Mouse (Mus musculus) common myeloid progenitor, adult 5-6 weeks (primary cell): ENCODE data around the gene Scn2b. TPM values are rescaled to one million over a fixed set of nuclear protein-coding genes. Genes with fewer than 3 reads are reported as not detected.

Experiments used
- ATAC-seq: replicated peaks from 2 replicates; pipeline ENCODE4 v1.8.0; 2016; ENCODE audit warnings: low read depth, mild to moderate bottlenecking, moderate TSS enrichment, inconsistent platforms; ENCODE audit not compliant: poor library complexity, severe bottlenecking
- total RNA-seq: library from RNA; stranded (forward); fragments of 200-1000, 187-1606 nt; gene quantifications from 2 replicates; pipeline ENCODE4 v1.2.3, GENCODE M21; 2017

Gene Scn2b
- total RNA-seq, 1 experiment from 2014 or later: not detected

DNA sequence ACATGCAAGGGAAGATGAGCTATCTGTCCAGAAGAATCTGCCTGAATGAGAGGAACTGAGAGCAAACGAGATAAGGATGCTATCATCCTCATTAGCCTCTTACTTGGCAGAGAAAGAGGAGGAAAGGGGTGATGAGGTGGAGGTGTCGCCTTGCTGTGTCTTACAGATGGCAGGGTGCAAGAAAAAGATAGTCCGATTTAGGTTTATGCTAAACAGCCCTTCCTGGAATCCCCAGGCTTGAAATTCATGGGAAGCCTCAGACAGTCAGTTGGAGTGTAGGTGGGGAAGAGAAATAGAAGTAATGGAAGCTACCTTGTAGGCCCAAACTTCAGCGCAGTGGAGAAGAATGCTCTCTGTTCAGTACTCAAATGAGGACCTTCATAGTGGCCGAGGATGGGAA, 50.3 kb downstream of the Scn2b start:
- no peak for ATAC-seq

GRCm38 (mm10) chr9:45170150-45170549, 52.6 kb downstream of the Scn2b start:
- ATAC-seq: no peak

- ATAC-seq: no peak
Observed at GRCm38 (mm10) chr9:45171073-45171610, 53.6 kb downstream of the Scn2b start.

- no peak for ATAC-seq
Observed at GRCm38 (mm10) chr9:45173475-45173874, 55.9 kb downstream of the Scn2b start.

GRCm38 (mm10) chr9:45179282-45179681, 61.7 kb downstream of the Scn2b start:
- ATAC-seq: peak; percentile 63

Other genes starting within 250 kb of the Scn2b start
- gene Kmt2a, start 236.5 kb upstream of the Scn2b start, total RNA-seq: 19.9 and 21.1 TPM in 2 replicates
- gene Atp5l, start 197.0 kb upstream of the Scn2b start, total RNA-seq: 118 and 199 TPM in 2 replicates
- 33.7 and 52.3 TPM in 2 replicates for gene Ube4a, start 152.2 kb upstream of the Scn2b start, total RNA-seq
- gene Cd3g, start 137.4 kb upstream of the Scn2b start, total RNA-seq: 1.4 TPM in 1 of 2 replicates, not detected in the other
- 0.05 TPM in 1 of 2 replicates, not detected in the other for gene Cd3d, start 136.0 kb upstream of the Scn2b start, total RNA-seq
- not detected in 2 replicates for gene Cd3e, start 108.2 kb upstream of the Scn2b start, total RNA-seq
- gene Mpzl2, start 78.0 kb upstream of the Scn2b start, total RNA-seq: not detected in 2 replicates
- gene Mpzl3, start 62.6 kb upstream of the Scn2b start, total RNA-seq: 0.27 and 1.0 TPM in 2 replicates
- gene Jaml, start 38.6 kb upstream of the Scn2b start, total RNA-seq: 1.6 and 6.1 TPM in 2 replicates
- gene Scn4b, start 20.6 kb downstream of the Scn2b start, total RNA-seq: not detected in 2 replicates
- not detected in 2 replicates for gene BC049352, start 64.2 kb downstream of the Scn2b start, total RNA-seq
- 0.19 TPM in 1 of 2 replicates, not detected in the other for gene Tmprss4, start 86.3 kb downstream of the Scn2b start, total RNA-seq
- gene Il10ra, start 151.4 kb downstream of the Scn2b start, total RNA-seq: 3.5 and 8.2 TPM in 2 replicates
- not detected in 2 replicates for gene Tmprss13, start 201.3 kb downstream of the Scn2b start, total RNA-seq